34 mouse cellular contexts compared by ENCODE assay signal in the genomic region with DNA sequence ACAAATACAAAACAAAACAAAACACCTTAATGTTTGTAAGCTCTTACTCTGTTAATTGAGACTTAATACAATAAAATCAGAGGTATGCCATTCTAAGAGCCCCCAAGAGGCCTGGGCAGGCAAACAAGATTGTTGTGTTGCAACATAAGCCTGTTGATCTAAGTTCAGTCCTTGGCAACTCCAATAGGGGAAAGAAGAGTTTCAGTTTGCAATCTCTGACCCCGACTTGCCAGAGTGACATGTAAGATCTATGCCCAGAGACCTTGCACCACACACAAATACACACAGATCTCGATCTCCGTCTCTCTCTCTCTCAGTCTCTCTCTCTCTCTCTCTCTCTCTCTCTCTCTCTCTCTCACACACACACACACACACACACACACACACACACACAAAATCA.
"Had no signal": no experiment of that assay in that cellular context is flagged by ENCODE, and none has a peak within 500 bp of the region (broad histone marks: within the 10 kb centered on the region; RNA-seq: fewer than 3 reads in every experiment).

No protein-coding gene starts in this region.

- H3K4me3 ChIP-seq: heart, embryonic 10.5 days; heart, embryonic 12.5 days; heart, embryonic 13.5 days; heart, embryonic 15.5 days; hindbrain, embryonic 10.5 days; hindbrain, embryonic 12.5 days; hindbrain, embryonic 13.5 days; hindbrain, embryonic 15.5 days; intestine, embryonic 15.5 days; kidney, embryonic 15.5 days; layer of hippocampus, adult 2 months had no signal

- H3K4me2 ChIP-seq: heart, embryonic 11.5 days; heart, embryonic 12.5 days; heart, embryonic 13.5 days; heart, embryonic 15.5 days; hindbrain, embryonic 12.5 days; hindbrain, embryonic 13.5 days; hindbrain, embryonic 14.5 days; hindbrain, embryonic 15.5 days; intestine, embryonic 15.5 days; kidney, embryonic 15.5 days had no signal

- H3K27me3 ChIP-seq: heart, embryonic 12.5 days; heart, embryonic 13.5 days; heart, embryonic 15.5 days; hindbrain, embryonic 12.5 days; hindbrain, embryonic 13.5 days; hindbrain, embryonic 15.5 days; intestine, embryonic 15.5 days; kidney, embryonic 15.5 days had no signal

- H3K27ac ChIP-seq: heart, embryonic 10.5 days; heart, embryonic 13.5 days; heart, embryonic 15.5 days; hindbrain, embryonic 10.5 days; hindbrain, embryonic 12.5 days; hindbrain, embryonic 13.5 days; hindbrain, embryonic 14.5 days; hindbrain, embryonic 15.5 days; hindbrain, postnatal 0 days; intestine, embryonic 15.5 days; kidney, embryonic 15.5 days; kidney, postnatal 0 days; layer of hippocampus, adult 2 months had no signal

- DNase-seq: heart, postnatal 10 days; heart, postnatal 14 days; heart, postnatal 36 days; heart, postnatal 4 days; kidney, adult 11 months; kidney, adult 18-20 months; kidney, adult 2 months; kidney, adult 8-10 months; kidney, adult 9 months; kidney, postnatal 10 days; kidney, postnatal 14 days; kidney, postnatal 25 days; kidney, postnatal 36 days; kidney, postnatal 4 days; layer of hippocampus, adult 9-11 months; layer of hippocampus, postnatal 36 days had no signal

- H3K9me3 ChIP-seq: heart, embryonic 10.5 days; heart, embryonic 12.5 days; heart, embryonic 13.5 days; heart, embryonic 15.5 days; hindbrain, embryonic 10.5 days; hindbrain, embryonic 12.5 days; hindbrain, embryonic 13.5 days; hindbrain, embryonic 15.5 days; intestine, embryonic 15.5 days; kidney, embryonic 15.5 days had no signal

- ATAC-seq: hindbrain, embryonic 16.5 days; hindbrain, postnatal 0 days; inflammation-experienced regulatory T-cells, adult 6 months; intestine, postnatal 0 days had no signal

- H3K4me1 ChIP-seq: heart, embryonic 10.5 days; heart, embryonic 12.5 days; heart, embryonic 13.5 days; heart, embryonic 15.5 days; hindbrain, embryonic 10.5 days; hindbrain, embryonic 12.5 days; hindbrain, embryonic 13.5 days; hindbrain, embryonic 15.5 days; intestine, embryonic 15.5 days; kidney, embryonic 15.5 days had no signal

- H3K9ac ChIP-seq: heart, embryonic 12.5 days; heart, embryonic 13.5 days; heart, embryonic 15.5 days; hindbrain, embryonic 12.5 days; hindbrain, embryonic 13.5 days; hindbrain, embryonic 14.5 days; hindbrain, embryonic 15.5 days; intestine, embryonic 15.5 days; kidney, embryonic 15.5 days had no signal

- H3K36me3 ChIP-seq: heart, embryonic 10.5 days; heart, embryonic 12.5 days; heart, embryonic 13.5 days; heart, embryonic 15.5 days; hindbrain, embryonic 10.5 days; hindbrain, embryonic 12.5 days; hindbrain, embryonic 13.5 days; hindbrain, embryonic 15.5 days; intestine, embryonic 15.5 days; kidney, embryonic 15.5 days had no signal
